Mouse (Mus musculus): ENCODE data around the gene Clpb.
"Not testable (repeated sequence)": the region's sequence is repeated elsewhere in the genome, so short reads cannot be mapped to it uniquely, and the experiment has no call there.

Clpb gene

DNA sequence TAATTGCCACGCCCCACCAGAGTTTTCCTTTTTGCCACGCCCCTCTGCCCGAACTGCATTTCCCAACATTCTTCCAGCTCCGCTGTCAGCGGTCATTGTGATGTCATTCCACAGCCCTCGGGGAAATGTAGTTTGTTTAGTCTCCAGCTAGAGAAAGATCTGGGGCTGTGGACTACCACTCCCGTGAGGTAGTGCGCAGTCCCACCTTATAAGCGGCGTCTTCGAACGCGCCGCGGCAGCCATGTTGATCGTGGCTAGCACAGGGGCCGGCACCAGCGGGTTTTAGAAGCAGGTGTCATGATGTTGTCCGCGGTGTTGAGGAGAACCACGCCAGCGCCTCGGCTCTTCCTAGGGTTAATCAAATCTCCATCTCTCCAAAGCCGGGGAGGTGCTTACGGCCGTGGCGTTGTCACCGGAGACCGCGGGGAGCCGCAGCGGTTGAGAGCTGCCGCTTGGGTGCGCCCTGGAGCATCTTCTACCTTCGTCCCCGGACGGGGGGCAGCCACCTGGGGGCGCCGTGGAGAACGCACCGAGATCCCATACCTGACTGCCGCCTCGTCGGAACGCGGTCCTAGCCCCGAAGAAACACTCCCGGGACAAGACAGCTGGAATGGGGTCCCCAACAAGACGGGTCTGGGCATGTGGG is at the start of gene Clpb:
TSS of gene Clpb (plus strand) at position 120 of the 646 bp plus-strand sequence.
- peak; percentile 89 to 98 for DNase-seq

DNA sequence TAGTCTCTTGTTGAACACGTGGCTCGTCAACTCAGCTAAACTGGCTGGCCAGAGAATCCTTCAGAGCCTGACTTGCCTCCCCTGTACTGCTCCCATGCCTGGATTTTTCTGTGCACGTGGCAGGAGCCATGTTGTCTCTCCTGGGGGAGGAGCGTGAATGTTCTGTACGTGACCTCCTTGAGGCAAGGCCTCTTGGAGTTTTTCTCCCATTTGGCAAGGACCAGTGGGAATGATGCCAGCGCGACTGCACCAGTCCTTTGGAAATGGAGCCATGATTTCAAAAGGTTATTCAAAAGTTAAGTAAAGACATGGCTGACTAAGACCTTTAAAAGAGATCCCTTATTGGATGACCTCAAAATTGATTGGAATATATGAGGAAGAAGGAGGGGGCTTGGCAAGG is 48.0 kb upstream of the Clpb start:
- DNase-seq, result no peak

GRCm38 (mm10) chr7:101616136-101616835 is 47.1 kb upstream of the Clpb start:
- no peak for DNase-seq

DNA sequence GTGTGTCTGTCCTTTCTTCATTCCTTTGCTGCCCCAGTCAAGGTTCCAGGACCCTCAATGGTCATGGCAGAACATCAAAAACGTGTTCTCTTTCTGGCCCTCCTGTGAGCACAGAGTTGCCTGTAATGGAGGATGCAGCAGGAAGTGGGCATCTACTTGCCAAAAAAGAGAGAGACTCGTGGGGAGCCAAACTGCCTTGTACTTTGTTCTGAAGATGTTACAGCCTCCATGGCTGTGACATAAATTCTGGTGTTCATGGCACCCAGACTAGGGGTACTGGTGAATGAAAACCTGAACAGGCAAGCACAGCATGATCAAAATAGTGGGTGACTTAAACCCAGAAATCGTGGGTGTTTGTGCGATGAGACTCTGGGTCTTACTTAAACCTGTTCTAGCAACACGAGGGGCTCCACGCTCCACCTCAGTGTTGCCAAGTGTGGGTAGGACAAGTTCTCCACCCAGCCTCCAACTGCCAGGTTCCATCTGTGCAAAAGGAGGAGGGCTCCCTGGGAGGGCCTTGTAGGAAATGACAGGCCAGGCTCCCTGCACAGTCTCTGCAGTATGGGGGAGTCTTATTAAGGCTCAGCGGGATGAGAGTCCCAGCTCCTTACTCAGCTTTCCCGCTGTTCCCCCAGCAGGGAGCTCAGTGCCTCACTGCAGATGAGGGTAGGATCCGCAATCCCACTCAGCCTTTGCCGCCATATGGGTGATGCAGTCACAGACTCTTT is 45.8 kb upstream of the Clpb start:
- DNase-seq, result no peak

DNA sequence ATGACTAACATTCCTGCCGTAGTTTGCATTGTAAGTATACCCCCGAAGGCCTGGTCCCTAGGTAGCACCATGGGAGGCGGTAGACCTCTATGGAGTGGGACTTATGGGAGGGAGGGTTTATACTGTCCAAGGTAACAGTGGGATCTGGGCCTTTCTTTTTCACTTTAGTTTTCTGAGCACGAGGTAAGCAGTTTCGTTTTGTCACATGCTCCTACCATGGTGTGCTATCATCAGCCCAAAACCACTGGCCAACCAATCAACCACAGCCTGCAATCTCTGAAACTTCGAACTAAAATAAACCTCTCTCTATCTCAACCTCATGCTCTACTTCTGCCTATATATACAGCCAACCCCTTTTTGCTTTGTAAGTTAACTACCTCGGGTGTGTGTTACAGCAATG is 45.2 kb upstream of the Clpb start:
- DNase-seq, result no peak

DNA sequence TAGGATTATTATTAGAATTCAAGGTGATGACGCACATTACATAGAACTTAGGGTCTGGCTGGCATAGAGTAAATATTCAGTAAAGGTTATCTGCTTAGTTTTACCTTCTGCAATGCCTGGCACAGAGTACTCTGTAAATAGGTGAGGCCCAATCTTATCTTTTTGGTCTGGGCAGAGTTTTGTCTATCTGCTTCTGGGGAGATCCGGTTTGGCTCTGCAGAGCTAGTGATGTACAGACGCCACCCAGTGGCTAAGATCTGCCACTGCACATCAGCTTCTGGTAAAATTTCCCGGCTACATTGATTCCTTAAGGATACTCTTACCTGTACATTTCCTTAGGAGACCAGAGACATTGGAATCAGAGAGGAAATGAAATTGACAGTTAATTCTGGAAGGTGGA is 43.1 kb upstream of the Clpb start:
- DNase-seq, result peak; percentile 18 to 47

DNA sequence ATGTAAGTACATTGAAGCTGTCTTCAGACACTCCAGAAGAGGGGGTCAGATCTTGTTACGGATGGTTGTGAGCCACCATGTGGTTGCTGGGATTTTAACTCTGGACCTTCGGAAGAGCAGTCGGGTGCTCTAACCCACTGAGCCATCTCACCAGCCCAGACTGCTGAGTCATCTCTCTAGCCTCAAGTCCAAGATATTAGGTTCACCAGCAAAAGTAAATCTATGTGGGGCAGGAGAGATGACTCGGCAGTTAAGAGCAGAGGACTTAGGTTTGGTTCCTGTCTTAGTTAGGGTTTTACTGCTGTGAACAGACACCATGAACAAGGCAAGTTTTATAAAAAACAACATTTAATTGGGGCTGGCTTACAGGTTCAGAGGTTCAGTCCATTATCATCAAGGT is 41.6 kb upstream of the Clpb start:
- not testable (repeated sequence) for DNase-seq

DNA sequence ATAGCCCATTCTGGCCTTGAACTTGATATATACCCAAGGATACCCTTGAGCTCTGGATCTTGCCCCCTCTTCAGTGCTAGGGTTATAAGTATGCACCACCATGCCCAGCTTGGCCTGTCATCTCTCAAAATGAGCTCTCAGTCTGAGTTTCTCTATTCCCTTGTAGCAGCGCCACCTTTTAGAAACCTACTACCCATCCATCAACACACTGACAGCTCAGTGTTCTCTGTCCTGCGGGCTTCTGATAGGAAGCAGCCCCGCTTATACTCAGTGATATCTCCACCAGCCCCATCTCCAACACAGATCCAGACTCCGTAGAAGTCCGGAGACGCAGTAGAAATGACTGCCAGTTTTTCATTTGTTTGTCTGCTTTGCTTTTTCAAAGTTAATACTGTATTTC is 39.1 kb upstream of the Clpb start:
- no peak for DNase-seq

GRCm38 (mm10) chr7:101627166-101627565 is 36.3 kb upstream of the Clpb start:
- not testable (repeated sequence) for DNase-seq

DNA sequence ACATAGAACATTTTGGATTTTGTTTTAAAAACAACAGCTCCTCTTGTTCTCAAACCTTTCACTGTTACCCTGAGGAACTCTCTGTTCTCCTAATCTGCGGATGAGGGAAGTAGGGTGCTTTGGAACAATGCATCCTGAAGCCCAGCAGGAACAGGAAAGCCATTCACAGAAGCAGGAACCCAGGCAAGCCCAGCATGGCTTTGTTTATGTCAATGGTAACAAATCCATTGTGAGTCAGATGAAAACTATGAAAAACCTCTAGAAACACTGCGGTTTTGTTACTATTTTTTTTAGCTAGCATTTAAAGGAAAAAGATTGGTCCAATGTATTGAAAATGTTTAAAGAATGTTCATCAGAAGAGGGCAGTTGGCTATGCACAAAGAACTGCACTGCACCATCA is 35.0 kb upstream of the Clpb start:
- DNase-seq, result no peak

GRCm38 (mm10) chr7:101633629-101634177 is 29.7 kb upstream of the Clpb start:
- DNase-seq, result no peak

DNA sequence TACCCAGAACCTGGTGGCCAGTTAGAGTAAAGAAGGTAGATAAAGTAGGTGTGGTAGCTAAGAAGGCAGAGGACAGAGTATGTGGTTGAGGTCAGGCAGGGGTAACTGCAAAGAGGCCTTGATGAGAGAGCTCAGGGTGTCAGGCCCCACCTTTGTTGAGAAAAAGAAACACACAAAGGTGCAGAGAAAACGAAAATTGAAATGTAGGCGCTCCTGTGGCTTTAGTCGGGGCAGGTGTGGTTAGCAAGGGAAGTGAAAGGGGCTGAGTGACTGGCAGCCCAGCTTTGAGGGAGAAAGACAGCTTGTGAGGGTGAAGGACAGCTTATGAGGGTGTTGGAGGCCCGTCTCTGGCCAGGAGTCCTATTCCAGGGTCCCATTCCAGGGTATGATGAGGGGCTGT is 28.9 kb upstream of the Clpb start:
- no peak for DNase-seq

GRCm38 (mm10) chr7:101636056-101636455 is 27.4 kb upstream of the Clpb start:
- no peak for DNase-seq

GRCm38 (mm10) chr7:101643879-101644278 is 19.6 kb upstream of the Clpb start:
- DNase-seq, result no peak

- no peak for DNase-seq
These were observed 13.7 kb upstream of the Clpb start for GRCm38 (mm10) chr7:101649729-101650128.

- no peak for DNase-seq
These were observed 12.9 kb upstream of the Clpb start for GRCm38 (mm10) chr7:101650565-101650964.

GRCm38 (mm10) chr7:101653681-101654209 is 9.7 kb upstream of the Clpb start:
- peak; percentile 74 to 76 for DNase-seq

DNA sequence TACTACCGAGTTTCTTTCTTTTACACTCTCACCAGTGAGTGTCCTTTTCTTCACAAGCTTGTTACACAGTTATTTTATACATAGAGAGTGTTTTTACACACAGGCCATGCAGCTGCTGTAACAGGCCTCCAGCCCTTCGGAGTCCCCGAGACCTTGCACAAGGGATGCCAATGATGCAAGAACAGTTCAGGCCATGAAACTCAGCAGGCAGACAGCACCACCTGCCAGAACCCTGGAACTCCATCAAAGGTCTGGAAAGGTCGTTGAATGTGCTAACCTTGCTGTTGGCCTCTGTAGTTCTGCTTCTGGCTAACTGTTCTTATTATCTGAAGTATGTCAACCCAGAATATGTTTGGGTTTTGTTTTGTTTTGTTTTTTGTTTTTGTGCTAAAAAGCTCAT is 8.5 kb upstream of the Clpb start:
- DNase-seq, result no peak

GRCm38 (mm10) chr7:101662006-101662405 is 1.4 kb upstream of the Clpb start:
- DNase-seq, result no peak

GRCm38 (mm10) chr7:101666581-101666980 is 3.1 kb downstream of the Clpb start:
- peak; percentile 59 to 70 for DNase-seq

- no peak for DNase-seq
These were observed 8.3 kb downstream of the Clpb start for GRCm38 (mm10) chr7:101671601-101672280.

DNA sequence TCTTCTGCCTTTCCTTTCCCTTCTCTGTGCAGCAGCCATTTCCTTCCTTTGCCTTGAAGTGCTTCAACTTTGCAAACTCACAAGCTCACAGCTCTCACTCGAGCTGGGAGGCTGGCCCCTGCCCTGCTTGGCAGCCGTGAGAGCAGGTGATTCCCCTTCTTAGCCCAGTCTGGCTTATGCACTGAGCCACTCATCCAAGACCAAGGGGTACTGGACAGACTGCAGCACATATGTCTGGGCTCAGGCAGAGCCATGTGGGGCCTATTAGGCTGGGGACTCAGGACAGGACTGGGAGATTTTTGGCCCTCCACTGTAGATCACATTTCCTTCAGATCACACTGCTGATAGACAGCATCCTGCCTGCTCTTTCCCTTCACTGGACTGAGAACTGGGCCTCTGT is 10.1 kb downstream of the Clpb start:
- DNase-seq, result peak in 1 of 2 experiments; percentile 52

All from cerebellum, adult 18-20 months (tissue).